Mouse (Mus musculus) ovary, adult 10 weeks (tissue): ENCODE measurements around the gene Pou4f1. TPM values are rescaled to one million over a fixed set of nuclear protein-coding genes. Genes with fewer than 3 reads are reported as not detected.

Source experiments
- polyA plus RNA-seq: library from polyadenylated mRNA; stranded (reverse); fragments of 350-450 nt; fragmentation: Illumina TruSeq; extraction: RNeasy Lipid Tissue Mini Kit (QIAGEN cat#74804); gene quantifications from one replicate; pipeline ENCODE4 v1.2.3, GENCODE M21; 2014

Gene Pou4f1
- 10.0 TPM for polyA plus RNA-seq

DNA sequence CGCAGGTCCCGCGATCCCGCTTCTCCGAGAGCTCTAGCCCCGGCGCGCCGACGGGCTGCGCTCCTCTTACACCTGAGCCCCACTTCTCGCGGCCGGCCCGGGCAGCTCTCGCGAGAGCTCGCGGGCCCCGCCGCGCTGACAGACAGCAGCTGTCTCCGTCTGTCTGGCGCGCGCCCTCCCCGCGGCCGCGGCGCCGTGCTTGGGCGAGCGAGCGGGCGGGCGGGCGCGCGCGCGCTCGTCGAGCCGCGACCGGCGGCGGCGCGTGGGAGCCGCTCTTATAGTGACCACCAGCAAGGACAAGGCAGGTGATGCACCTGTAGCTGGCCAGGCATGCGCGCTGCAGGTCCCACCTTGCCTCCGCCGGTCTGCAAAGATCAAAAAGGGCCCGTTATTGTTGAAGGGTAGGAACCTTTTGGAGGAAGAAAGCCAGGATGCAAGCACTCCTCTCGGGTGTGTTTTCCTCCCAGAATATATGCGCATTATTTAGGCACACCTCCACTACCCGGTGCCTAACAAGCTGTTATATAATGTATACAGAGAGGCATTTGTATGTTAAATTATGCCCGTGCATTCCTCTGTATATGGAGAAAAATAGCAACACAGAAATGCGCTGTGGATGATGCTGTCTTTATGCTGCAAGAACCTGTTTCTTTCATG is at the start of gene Pou4f1:
TSS of gene Pou4f1 (minus strand) at position 34 of the 657 bp plus-strand sequence.

Other genes starting within 250 kb of the Pou4f1 start
- gene Rnf219, start 54.6 kb upstream of the Pou4f1 start, polyA plus RNA-seq: 38.7 TPM